Mouse (Mus musculus): ENCODE measurements at regions not wholly inside any gene's neighbourhood (a gene's known extent, or its start where the extent isn't known, plus 50 kb on each side); places are given as distances from the start of the nearest gene placed in this dataset.

- H3K4me3 ChIP-seq (ENCODE audit: low read depth, low read length) = no peak overlapping the region
- no peak overlapping the region for H3K4me2 ChIP-seq (ENCODE audit: low read depth, low read length)
- no peak overlapping the region for H3K9ac ChIP-seq (replicated peaks; ENCODE audit: low read depth, low read length)
- ATAC-seq (ENCODE audit: low read depth) = no peak
- H3K9me3 ChIP-seq (ENCODE audit: control insufficient read depth, low read length) = no peaks in the 10 kb centered on the region
- H3K27me3 ChIP-seq (ENCODE audit: control insufficient read depth, insufficient read depth, low read length) = no peaks in the 10 kb centered on the region
- WGBS = 79% methylated on average over 2 of the region's 2 CpGs
- no peak overlapping the region for H3K27ac ChIP-seq (ENCODE audit: low read depth, low read length)
- no peaks in the 10 kb centered on the region for H3K36me3 ChIP-seq (ENCODE audit: control insufficient read depth, insufficient read depth, low read length)
- no peaks in the 10 kb centered on the region for H3K4me1 ChIP-seq (ENCODE audit: control insufficient read depth, insufficient read depth, low read length)
Observed at GRCm38 (mm10) chr1:185726324-185726723, 271.7 kb downstream of the Slc30a10 start.

GRCm38 (mm10) chr1:185726811-185727210 lies 272.2 kb downstream of the Slc30a10 start:
- H3K4me2 ChIP-seq (ENCODE audit: low read depth, low read length) = no peak overlapping the region
- H3K36me3 ChIP-seq (ENCODE audit: control insufficient read depth, insufficient read depth, low read length) = no peaks in the 10 kb centered on the region
- H3K9me3 ChIP-seq (ENCODE audit: control insufficient read depth, low read length) = no peaks in the 10 kb centered on the region
- no peak for ATAC-seq (ENCODE audit: low read depth)
- H3K27me3 ChIP-seq (ENCODE audit: control insufficient read depth, insufficient read depth, low read length) = no peaks in the 10 kb centered on the region
- H3K9ac ChIP-seq (replicated peaks; ENCODE audit: low read depth, low read length) = no peak overlapping the region
- H3K27ac ChIP-seq (ENCODE audit: low read depth, low read length) = no peak overlapping the region
- H3K4me1 ChIP-seq (ENCODE audit: control insufficient read depth, insufficient read depth, low read length) = no peaks in the 10 kb centered on the region
- no peak overlapping the region for H3K4me3 ChIP-seq (ENCODE audit: low read depth, low read length)

- Histone ChIP-seq H3K9me3 (ENCODE audit: control insufficient read depth, low read length) (no peaks in the 10 kb centered on the region), H3K4me2 (ENCODE audit: low read depth, low read length) (no peak overlapping the region), H3K27ac (ENCODE audit: low read depth, low read length) (no peak overlapping the region), H3K9ac (replicated peaks; ENCODE audit: low read depth, low read length) (no peak overlapping the region), H3K36me3 (ENCODE audit: control insufficient read depth, insufficient read depth, low read length) (no peaks in the 10 kb centered on the region), H3K27me3 (ENCODE audit: control insufficient read depth, insufficient read depth, low read length) (no peaks in the 10 kb centered on the region), H3K4me3 (ENCODE audit: low read depth, low read length) (no peak overlapping the region), H3K4me1 (ENCODE audit: control insufficient read depth, insufficient read depth, low read length) (no peaks in the 10 kb centered on the region)
- ATAC-seq (ENCODE audit: low read depth) = no peak
- WGBS = 70% methylated on average over 4 of the region's 4 CpGs
Observed at GRCm38 (mm10) chr1:185727749-185728148, 273.1 kb downstream of the Slc30a10 start.

- no peak overlapping the region for H3K9ac ChIP-seq (replicated peaks; ENCODE audit: low read depth, low read length)
- H3K36me3 ChIP-seq (ENCODE audit: control insufficient read depth, insufficient read depth, low read length) = no peaks in the 10 kb centered on the region
- no peaks in the 10 kb centered on the region for H3K27me3 ChIP-seq (ENCODE audit: control insufficient read depth, insufficient read depth, low read length)
- H3K27ac ChIP-seq (ENCODE audit: low read depth, low read length) = no peak overlapping the region
- H3K4me3 ChIP-seq (ENCODE audit: low read depth, low read length) = no peak overlapping the region
- no peak overlapping the region for H3K4me2 ChIP-seq (ENCODE audit: low read depth, low read length)
- H3K4me1 ChIP-seq (ENCODE audit: control insufficient read depth, insufficient read depth, low read length) = no peaks in the 10 kb centered on the region
- no peak for ATAC-seq (ENCODE audit: low read depth)
- 78% methylated on average over 3 of the region's 3 CpGs for WGBS
- no peaks in the 10 kb centered on the region for H3K9me3 ChIP-seq (ENCODE audit: control insufficient read depth, low read length)
Observed at GRCm38 (mm10) chr1:185728406-185728805, 273.8 kb downstream of the Slc30a10 start.

GRCm38 (mm10) chr1:185731062-185731461 lies 276.4 kb downstream of the Slc30a10 start:
- H3K4me1 ChIP-seq (ENCODE audit: control insufficient read depth, insufficient read depth, low read length) = no peaks in the 10 kb centered on the region
- WGBS = 76% methylated on average over 9 of the region's 9 CpGs
- H3K9ac ChIP-seq (replicated peaks; ENCODE audit: low read depth, low read length) = no peak overlapping the region
- H3K4me3 ChIP-seq (ENCODE audit: low read depth, low read length) = no peak overlapping the region
- no peaks in the 10 kb centered on the region for H3K9me3 ChIP-seq (ENCODE audit: control insufficient read depth, low read length)
- ATAC-seq (ENCODE audit: low read depth) = no peak
- no peak overlapping the region for H3K4me2 ChIP-seq (ENCODE audit: low read depth, low read length)
- H3K27ac ChIP-seq (ENCODE audit: low read depth, low read length) = no peak overlapping the region
- H3K27me3 ChIP-seq (ENCODE audit: control insufficient read depth, insufficient read depth, low read length) = no peaks in the 10 kb centered on the region
- H3K36me3 ChIP-seq (ENCODE audit: control insufficient read depth, insufficient read depth, low read length) = no peaks in the 10 kb centered on the region

GRCm38 (mm10) chr1:185736773-185737172 lies 282.1 kb downstream of the Slc30a10 start:
- Histone ChIP-seq H3K36me3 (ENCODE audit: control insufficient read depth, insufficient read depth, low read length) (no peaks in the 10 kb centered on the region), H3K4me1 (ENCODE audit: control insufficient read depth, insufficient read depth, low read length) (peaks cover 6% of the 10 kb centered on the region; the same call in 1 of the 2 replicates), H3K9ac (replicated peaks; ENCODE audit: low read depth, low read length) (no peak overlapping the region), H3K27me3 (ENCODE audit: control insufficient read depth, insufficient read depth, low read length) (no peaks in the 10 kb centered on the region), H3K9me3 (ENCODE audit: control insufficient read depth, low read length) (no peaks in the 10 kb centered on the region), H3K4me3 (ENCODE audit: low read depth, low read length) (no peak overlapping the region), H3K27ac (ENCODE audit: low read depth, low read length) (no peak overlapping the region), H3K4me2 (ENCODE audit: low read depth, low read length) (no peak overlapping the region)
- no peak for ATAC-seq (ENCODE audit: low read depth)
- 94% methylated on average over 2 of the region's 2 CpGs for WGBS

- peak; percentile 31; the same call in 1 of the 2 replicates for ATAC-seq (ENCODE audit: low read depth)
- no peaks in the 10 kb centered on the region for H3K9me3 ChIP-seq (ENCODE audit: control insufficient read depth, low read length)
- H3K36me3 ChIP-seq (ENCODE audit: control insufficient read depth, insufficient read depth, low read length) = no peaks in the 10 kb centered on the region
- H3K4me2 ChIP-seq (ENCODE audit: low read depth, low read length) = no peak overlapping the region
- H3K4me3 ChIP-seq (ENCODE audit: low read depth, low read length) = no peak overlapping the region
- WGBS = 45% methylated on average over 11 of the region's 11 CpGs
- H3K27me3 ChIP-seq (ENCODE audit: control insufficient read depth, insufficient read depth, low read length) = no peaks in the 10 kb centered on the region
- 0 out of 2 replicates have a peak overlapping the region, but pooled peaks have one; percentile 1 for H3K27ac ChIP-seq (ENCODE audit: low read depth, low read length)
- peaks cover 6% of the 10 kb centered on the region; the same call in 1 of the 2 replicates for H3K4me1 ChIP-seq (ENCODE audit: control insufficient read depth, insufficient read depth, low read length)
- H3K9ac ChIP-seq (replicated peaks; ENCODE audit: low read depth, low read length) = no peak overlapping the region
Observed at GRCm38 (mm10) chr1:185741034-185741890, 286.6 kb downstream of the Slc30a10 start.

- Histone ChIP-seq H3K27me3 (ENCODE audit: control insufficient read depth, insufficient read depth, low read length) (no peaks in the 10 kb centered on the region), H3K9me3 (ENCODE audit: control insufficient read depth, low read length) (no peaks in the 10 kb centered on the region), H3K27ac (ENCODE audit: low read depth, low read length) (no peak overlapping the region), H3K4me2 (ENCODE audit: low read depth, low read length) (no peak overlapping the region), H3K9ac (replicated peaks; ENCODE audit: low read depth, low read length) (no peak overlapping the region), H3K36me3 (ENCODE audit: control insufficient read depth, insufficient read depth, low read length) (no peaks in the 10 kb centered on the region), H3K4me3 (ENCODE audit: low read depth, low read length) (no peak overlapping the region), H3K4me1 (ENCODE audit: control insufficient read depth, insufficient read depth, low read length) (no peaks in the 10 kb centered on the region)
- ATAC-seq (ENCODE audit: low read depth) = no peak
- WGBS = 85% methylated on average over 2 of the region's 2 CpGs
Observed at GRCm38 (mm10) chr1:185749251-185749650, 294.6 kb downstream of the Slc30a10 start.

GRCm38 (mm10) chr1:185754486-185755290 lies 300.0 kb downstream of the Slc30a10 start:
- Histone ChIP-seq H3K27ac (ENCODE audit: low read depth, low read length) (no peak overlapping the region), H3K36me3 (ENCODE audit: control insufficient read depth, insufficient read depth, low read length) (no peaks in the 10 kb centered on the region), H3K4me1 (ENCODE audit: control insufficient read depth, insufficient read depth, low read length) (no peaks in the 10 kb centered on the region), H3K27me3 (ENCODE audit: control insufficient read depth, insufficient read depth, low read length) (no peaks in the 10 kb centered on the region), H3K4me2 (ENCODE audit: low read depth, low read length) (no peak overlapping the region), H3K9ac (replicated peaks; ENCODE audit: low read depth, low read length) (no peak overlapping the region), H3K4me3 (ENCODE audit: low read depth, low read length) (no peak overlapping the region), H3K9me3 (ENCODE audit: control insufficient read depth, low read length) (no peaks in the 10 kb centered on the region)
- WGBS = 56% methylated on average over 13 of the region's 13 CpGs
- ATAC-seq (ENCODE audit: low read depth) = peak; percentile 51; the same call in 1 of the 2 replicates
